Mouse (Mus musculus) small intestine, adult 2 months (tissue): Measurements from ENCODE around the gene Cox20.

Experiments
- CTCF ChIP-seq: fragments of 200-500 bp; IDR thresholded peaks from 2 replicates; pipeline ENCODE4 v1.5.1; 2012; ENCODE audit warnings: low read depth, mild to moderate bottlenecking, control low read depth, inconsistent platforms, low read length, moderate library complexity, mixed read lengths; ENCODE audit not compliant: insufficient replicate concordance, insufficient read length; ENCODE audit errors: extremely low read depth
- POLR2A ChIP-seq: fragments of 200-500 bp; IDR thresholded peaks from 2 replicates; pipeline ENCODE4 v1.6.1; 2012; ENCODE audit warnings: low read depth, mild to moderate bottlenecking, control low read depth, inconsistent platforms, low read length, moderate library complexity

DNA sequence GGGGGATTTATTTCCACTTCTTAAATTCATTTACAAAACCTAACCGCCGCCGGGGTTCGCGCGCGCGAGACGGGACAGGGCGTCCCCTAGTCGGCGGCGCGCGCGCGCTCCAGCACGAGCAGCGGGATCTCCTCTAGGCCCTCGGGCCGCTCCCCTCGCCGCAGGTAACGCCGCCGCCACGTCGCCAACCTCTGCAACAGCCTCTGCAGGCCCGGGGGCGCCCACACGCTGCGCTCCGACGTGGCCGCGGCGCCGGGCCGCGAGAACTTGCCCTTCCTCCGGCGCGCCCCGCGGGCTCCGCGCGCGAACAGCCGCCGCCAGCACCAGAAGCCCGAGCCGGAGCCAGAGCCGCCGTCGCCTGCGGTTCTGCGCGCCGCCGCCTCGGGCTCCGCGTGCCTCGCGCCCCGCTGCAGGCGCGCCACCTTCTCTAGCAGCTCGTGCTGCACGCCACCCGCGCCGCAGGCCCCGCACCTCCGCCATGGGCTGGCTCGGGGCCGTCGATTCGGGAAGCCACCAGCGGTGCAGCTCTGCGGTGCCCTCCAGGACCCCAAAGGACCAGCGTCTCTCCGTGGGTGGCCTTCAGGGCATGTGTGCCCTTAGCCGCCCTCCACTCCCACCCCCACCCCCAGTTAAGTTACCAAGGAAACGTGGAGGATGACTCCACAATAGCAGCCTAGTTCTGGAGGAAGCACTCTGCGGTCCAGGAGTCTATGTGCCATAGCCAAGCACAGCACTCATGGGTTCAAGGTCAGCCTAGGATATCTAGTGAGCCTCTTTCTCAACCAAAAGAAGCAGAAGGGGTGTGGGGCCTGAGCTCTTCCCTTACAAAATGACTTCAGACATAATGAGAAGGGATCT, 42.6 kb upstream of the Cox20 start:
- TF ChIP-seq CTCF = no peak
- peak; percentile 58; the same call in 1 of the 2 replicates for TF ChIP-seq POLR2A
